ENCODE assay signal across 8 mouse cellular contexts in the genomic region with DNA sequence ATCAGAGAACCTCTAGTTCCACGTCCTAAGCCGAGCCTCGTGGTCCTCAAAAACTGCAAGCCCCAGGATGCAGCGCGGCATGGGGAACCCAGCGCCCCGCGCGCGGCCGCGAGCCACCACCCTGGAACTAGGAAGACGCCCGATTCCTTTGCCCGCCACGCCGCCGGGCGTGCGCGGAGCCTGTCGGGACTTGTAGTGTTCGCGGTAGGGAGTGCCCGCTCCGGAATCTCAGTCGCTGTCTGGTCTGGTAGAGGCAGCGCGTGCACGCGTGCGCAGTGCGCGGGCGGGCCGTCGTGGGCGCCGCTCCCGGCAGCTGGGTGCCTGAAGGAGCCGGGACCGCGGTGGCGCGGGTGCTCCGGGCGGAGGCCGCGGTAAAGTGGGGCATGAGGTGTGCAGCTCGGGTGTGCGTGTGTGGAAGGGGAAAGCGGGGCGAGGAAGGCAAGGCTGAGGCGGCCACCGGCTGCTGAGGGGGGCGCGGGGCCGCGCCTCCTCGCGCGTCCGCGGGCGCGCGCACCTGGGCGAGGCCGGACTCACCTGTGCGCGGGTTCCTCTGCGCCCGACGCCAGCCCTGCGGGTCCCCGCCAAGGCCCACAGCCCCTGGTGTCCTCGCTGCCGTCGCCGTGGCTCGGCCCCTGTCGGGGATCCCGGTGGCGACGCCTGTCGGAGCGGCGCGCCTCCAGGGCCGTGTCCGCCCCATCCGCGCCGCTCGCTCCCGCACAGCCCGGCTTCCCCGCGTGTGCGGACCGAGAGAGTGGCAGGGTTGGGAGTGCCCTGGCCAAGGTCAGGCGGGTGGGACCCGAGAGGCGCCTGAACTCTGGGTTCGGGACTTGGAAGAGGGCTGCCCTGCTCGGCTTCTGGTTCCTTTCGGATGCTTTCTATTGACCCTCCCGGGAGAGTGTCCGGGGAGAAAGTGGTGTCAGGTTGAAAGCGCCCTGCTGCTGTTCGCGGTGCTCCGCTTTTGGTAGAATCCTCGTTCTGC. TPM values are rescaled to one million over a fixed set of nuclear protein-coding genes. Genes with fewer than 3 reads are reported as not detected.
DNase-seq lines count a peak whose midpoint lies in the region; ATAC-seq and TF ChIP-seq lines count a peak whose summit lies in the region.

Gene Plekha1, plus strand, starts transcription at position 144 of the 979 bp plus-strand sequence.

- no peaks in the 10 kb centered on the region for H3K9me3 ChIP-seq in intestine, postnatal 0 days (ENCODE audit: control insufficient read depth)
- H3K9me3 ChIP-seq in midbrain, embryonic 10.5 days (replicated peaks) = no peaks in the 10 kb centered on the region

- intact Hi-C loops in left cerebral cortex, postnatal 36 days (cut with DNase I) = loop anchor here (5.0 kb wide), 2 partner anchors 36 to 39 kb away; no protein-coding TSS in a partner anchor

- H3K36me3 ChIP-seq in intestine, postnatal 0 days (ENCODE audit: control insufficient read depth, insufficient read depth) = no peaks in the 10 kb centered on the region
- no peaks in the 10 kb centered on the region for H3K36me3 ChIP-seq in midbrain, embryonic 10.5 days

- H3K4me3 ChIP-seq in intestine, postnatal 0 days (ENCODE audit: low read depth, low read length) = peak within 1 kb of the TSS; percentile 90
- H3K4me3 ChIP-seq in midbrain, embryonic 10.5 days = peak within 1 kb of the TSS; percentile 90

- ATAC-seq in granulocyte monocyte progenitor cell, adult 5-6 weeks (replicated peaks; ENCODE audit: poor library complexity, severe bottlenecking) = peak; percentile 96
- ATAC-seq in intestine, postnatal 0 days = peak; percentile 98

- peak within 1 kb of the TSS; percentile 87 for H3K9ac ChIP-seq in intestine, postnatal 0 days (ENCODE audit: low read depth, low read length)

- H3K27me3 ChIP-seq in intestine, postnatal 0 days (replicated peaks; ENCODE audit: control insufficient read depth, insufficient read depth, low read length) = no peaks in the 10 kb centered on the region
- H3K27me3 ChIP-seq in midbrain, embryonic 10.5 days (ENCODE audit: low read depth, poor library complexity, severe bottlenecking) = peaks cover 33% of the 10 kb centered on the region

- peak within 1 kb of the TSS; percentile 66 for H3K4me2 ChIP-seq in intestine, postnatal 0 days (replicated peaks; ENCODE audit: low read depth)

- no peaks in the 10 kb centered on the region; the same call in 1 of the 2 replicates for H3K4me1 ChIP-seq in intestine, postnatal 0 days (replicated peaks; ENCODE audit: control insufficient read depth, insufficient read depth, low read length)
- peaks cover 60% of the 10 kb centered on the region for H3K4me1 ChIP-seq in midbrain, embryonic 10.5 days

- DNase-seq in adrenal gland, postnatal 10 days = peak; percentile 97
- DNase-seq in embryo, embryonic 9.5 days (ENCODE audit: extremely low spot score) = peak; percentile 97
- peak; percentile 99 to 100 for DNase-seq in left cerebral cortex, postnatal 36 days (ENCODE audit: low spot score in 2 of 2)
- DNase-seq in midbrain, embryonic 10.5 days (ENCODE audit: low spot score) = peak; percentile 97
- peak; percentile 99 for DNase-seq in right cerebral cortex, postnatal 36 days (ENCODE audit: low spot score in 2 of 2)
- peak; percentile 94 to 96 for DNase-seq in urinary bladder, postnatal 4 days (ENCODE audit: low spot score in 2 of 2)

- TF ChIP-seq CTCF in intestine, postnatal 0 days (IDR thresholded peaks at IDR 0.05; ENCODE audit: low read depth) = peak; percentile 45

- under 1% methylated on average over 105 of the region's 114 CpGs for WGBS in intestine, postnatal 0 days
- under 1% methylated on average over 112 of the region's 114 CpGs for WGBS in midbrain, embryonic 10.5 days

- peak within 1 kb of the TSS; percentile 87 for H3K27ac ChIP-seq in intestine, postnatal 0 days (ENCODE audit: low read depth, low read length)
- H3K27ac ChIP-seq in midbrain, embryonic 10.5 days (replicated peaks) = peak within 1 kb of the TSS; percentile 96

RNA-seq across cellular contexts. Expression of gene Plekha1, which starts in this region (rescaled TPM):
- total RNA-seq in adrenal gland, postnatal 10 days (2021) = 10 to 100 TPM; 25.4 to 34.8 TPM
- 17.4 and 24.2 TPM in 2 replicates for total RNA-seq in granulocyte monocyte progenitor cell, adult 5-6 weeks (2014; fragmentation: Nextera tagmentation)
- total RNA-seq in granulocyte monocyte progenitor cell, adult 5-6 weeks (2017) = 21.0 and 21.4 TPM in 2 replicates
- polyA plus RNA-seq in intestine, postnatal 0 days (2015; fragmentation: Nextera tagmentation; extraction: Ambion mirVana) = 29.6 and 30.2 TPM in 2 replicates
- total RNA-seq in left cerebral cortex, postnatal 36 days (2021) = 100 to 1,000 TPM in 1 of 2 experiments, 10 to 100 TPM in 1; 82.7 to 107 TPM
- polyA plus RNA-seq in midbrain, embryonic 10.5 days (2016; fragmentation: Nextera tagmentation; extraction: Ambion mirVana) = 49.9 and 50.9 TPM in 2 replicates

Comparison
In these comparisons a context has a peak if more than half of its experiments do, and no peak if none do; other contexts are left out.
1. Peak in every context shown above with its lines: DNase-seq, ATAC-seq, H3K4me3 ChIP-seq and H3K27ac ChIP-seq.